Mouse (Mus musculus): ENCODE results near the gene Slc25a36. TPM values are rescaled to one million over a fixed set of nuclear protein-coding genes. Genes with fewer than 3 reads are reported as not detected.

Gene Slc25a36
- 74.8 and 82.6 TPM in 2 replicates for polyA plus RNA-seq (2015; fragmentation: Nextera tagmentation; extraction: Ambion mirVana)

GRCm38 (mm10) chr9:97110571-97111390, at the start of gene Slc25a36:
TSS of gene Slc25a36 (minus strand) at chr9:97111157.
- H3K27ac ChIP-seq (replicated peaks), result peak within 1 kb of the TSS; percentile 89
- no peaks in the 10 kb centered on the region for H3K27me3 ChIP-seq
- peaks cover 19% of the 10 kb centered on the region for H3K4me1 ChIP-seq (replicated peaks)
- H3K4me3 ChIP-seq, result peak within 1 kb of the TSS; percentile 88
- 0 out of 2 replicates have a peak, but pooled peaks cover 3% of the 10 kb centered on the region for H3K36me3 ChIP-seq
- H3K9me3 ChIP-seq, result no peaks in the 10 kb centered on the region
- peak within 1 kb of the TSS; percentile 91 for H3K9ac ChIP-seq
- WGBS, result under 1% methylated on average over 91 of the region's 91 CpGs
- peak within 1 kb of the TSS; percentile 58 for H3K4me2 ChIP-seq
- peak; percentile 99 for ATAC-seq (ENCODE audit: low read depth)

GRCm38 (mm10) chr9:97158412-97158811, 47.5 kb upstream of the Slc25a36 start:
- Histone ChIP-seq H3K27me3 (no peaks in the 10 kb centered on the region), H3K9me3 (no peaks in the 10 kb centered on the region), H3K36me3 (no peaks in the 10 kb centered on the region), H3K4me1 (replicated peaks) (no peaks in the 10 kb centered on the region), H3K9ac (no peak overlapping the region), H3K4me2 (no peak overlapping the region), H3K4me3 (no peak overlapping the region), H3K27ac (replicated peaks) (no peak overlapping the region)
- 78% methylated on average over 3 of the region's 3 CpGs for WGBS
- no peak for ATAC-seq (ENCODE audit: low read depth)

DNA sequence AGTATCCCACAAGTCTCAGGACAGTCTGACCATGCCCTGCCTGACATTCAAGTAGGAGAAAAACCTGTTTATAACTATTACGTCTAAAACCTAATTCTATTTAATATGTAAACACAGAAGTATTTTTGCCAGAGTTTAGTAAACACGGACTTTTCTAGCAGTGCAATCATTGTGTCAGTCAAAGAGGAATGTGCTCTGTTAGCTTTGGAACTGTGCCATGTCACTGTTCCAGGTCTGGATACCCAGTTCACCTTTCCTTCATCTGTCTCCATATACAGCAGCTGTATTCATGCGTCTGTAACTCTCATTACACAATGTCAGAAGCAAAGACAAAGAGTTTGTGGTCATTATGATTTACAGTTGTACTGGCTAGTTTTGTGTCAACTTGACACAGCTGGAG, 45.0 kb upstream of the Slc25a36 start:
- no peak for ATAC-seq (ENCODE audit: low read depth)
- Histone ChIP-seq H3K4me3 (no peak overlapping the region), H3K9me3 (no peaks in the 10 kb centered on the region), H3K27ac (replicated peaks) (no peak overlapping the region), H3K4me1 (replicated peaks) (no peaks in the 10 kb centered on the region), H3K36me3 (no peaks in the 10 kb centered on the region), H3K4me2 (no peak overlapping the region), H3K27me3 (no peaks in the 10 kb centered on the region), H3K9ac (no peak overlapping the region)
- WGBS, result 84% methylated on average over 3 of the region's 3 CpGs

- 94% methylated on average over 4 of the region's 4 CpGs for WGBS
- Histone ChIP-seq H3K4me2 (no peak overlapping the region), H3K9ac (no peak overlapping the region), H3K9me3 (no peaks in the 10 kb centered on the region), H3K36me3 (no peaks in the 10 kb centered on the region), H3K4me1 (replicated peaks) (no peaks in the 10 kb centered on the region), H3K4me3 (no peak overlapping the region), H3K27ac (replicated peaks) (no peak overlapping the region), H3K27me3 (no peaks in the 10 kb centered on the region)
- no peak for ATAC-seq (ENCODE audit: low read depth)
Observed at GRCm38 (mm10) chr9:97154956-97155355, 44.0 kb upstream of the Slc25a36 start.

- WGBS, result 87% methylated on average over 3 of the region's 3 CpGs
- H3K36me3 ChIP-seq, result no peaks in the 10 kb centered on the region
Observed at GRCm38 (mm10) chr9:97153006-97153405, 42.0 kb upstream of the Slc25a36 start.

DNA sequence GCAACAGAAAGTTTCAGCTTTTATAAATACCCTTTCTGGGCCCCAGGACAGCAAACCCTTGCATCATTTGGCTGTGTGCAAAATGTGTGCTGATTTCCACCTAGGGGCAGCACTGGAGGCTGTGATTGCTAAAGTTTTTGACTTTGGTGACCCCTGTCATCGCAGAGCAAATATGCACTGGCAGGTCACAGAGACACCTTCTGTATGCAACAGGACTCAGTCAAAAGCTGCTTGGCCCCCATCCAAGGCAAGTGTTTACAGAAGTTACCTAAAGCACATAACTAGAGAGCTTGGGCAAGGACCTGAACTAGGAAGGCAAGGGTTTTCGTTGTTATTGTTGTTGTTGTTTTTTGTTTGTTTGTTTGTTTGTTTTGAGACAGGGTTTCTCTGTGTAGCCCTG, 36.3 kb upstream of the Slc25a36 start:
- 90% methylated on average over 2 of the region's 2 CpGs for WGBS
- Histone ChIP-seq H3K36me3 (no peaks in the 10 kb centered on the region), H3K27ac (replicated peaks) (no peak overlapping the region), H3K4me1 (replicated peaks) (no peaks in the 10 kb centered on the region), H3K9me3 (no peaks in the 10 kb centered on the region), H3K4me2 (no peak overlapping the region), H3K9ac (no peak overlapping the region), H3K27me3 (no peaks in the 10 kb centered on the region), H3K4me3 (no peak overlapping the region)
- no peak for ATAC-seq (ENCODE audit: low read depth)

More at GRCm38 (mm10) chr9:97153006-97153405, 42.0 kb upstream of the Slc25a36 start:
- ATAC-seq (ENCODE audit: low read depth), result no peak
- Histone ChIP-seq H3K27me3 (no peaks in the 10 kb centered on the region), H3K4me2 (no peak overlapping the region), H3K4me3 (no peak overlapping the region), H3K4me1 (replicated peaks) (no peaks in the 10 kb centered on the region), H3K27ac (replicated peaks) (no peak overlapping the region), H3K9ac (no peak overlapping the region), H3K9me3 (no peaks in the 10 kb centered on the region)

DNA sequence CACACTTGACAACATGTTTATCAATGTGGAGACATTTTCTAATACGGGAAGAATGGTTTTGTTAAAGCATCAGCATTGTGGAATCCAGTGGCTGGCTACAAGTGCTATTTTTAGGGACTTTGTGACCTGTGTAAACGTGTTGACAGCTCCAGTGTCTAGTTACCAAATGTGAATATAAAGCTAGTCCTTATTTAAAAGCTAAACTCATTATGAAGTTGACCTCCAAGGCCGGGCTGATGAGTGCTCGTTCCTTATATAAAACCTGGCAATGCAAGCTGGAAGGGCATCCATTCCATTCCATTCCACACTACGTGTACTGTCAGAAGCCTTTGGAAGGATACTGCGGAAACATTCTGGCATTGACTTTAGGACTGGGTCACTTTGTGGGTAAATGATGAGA, 34.4 kb upstream of the Slc25a36 start:
- Histone ChIP-seq H3K27ac (replicated peaks) (no peak overlapping the region), H3K4me2 (no peak overlapping the region), H3K36me3 (no peaks in the 10 kb centered on the region), H3K4me3 (no peak overlapping the region), H3K9ac (no peak overlapping the region), H3K9me3 (no peaks in the 10 kb centered on the region), H3K4me1 (replicated peaks) (no peaks in the 10 kb centered on the region), H3K27me3 (no peaks in the 10 kb centered on the region)
- 84% methylated on average over 6 of the region's 6 CpGs for WGBS
- no peak for ATAC-seq (ENCODE audit: low read depth)

GRCm38 (mm10) chr9:97143416-97143815, 32.5 kb upstream of the Slc25a36 start:
- Histone ChIP-seq H3K27me3 (no peaks in the 10 kb centered on the region), H3K9me3 (no peaks in the 10 kb centered on the region), H3K4me3 (no peak overlapping the region), H3K4me2 (no peak overlapping the region), H3K4me1 (replicated peaks) (no peaks in the 10 kb centered on the region), H3K9ac (no peak overlapping the region), H3K36me3 (no peaks in the 10 kb centered on the region), H3K27ac (replicated peaks) (no peak overlapping the region)
- WGBS, result 90% methylated on average over 5 of the region's 5 CpGs
- ATAC-seq (ENCODE audit: low read depth), result no peak

DNA sequence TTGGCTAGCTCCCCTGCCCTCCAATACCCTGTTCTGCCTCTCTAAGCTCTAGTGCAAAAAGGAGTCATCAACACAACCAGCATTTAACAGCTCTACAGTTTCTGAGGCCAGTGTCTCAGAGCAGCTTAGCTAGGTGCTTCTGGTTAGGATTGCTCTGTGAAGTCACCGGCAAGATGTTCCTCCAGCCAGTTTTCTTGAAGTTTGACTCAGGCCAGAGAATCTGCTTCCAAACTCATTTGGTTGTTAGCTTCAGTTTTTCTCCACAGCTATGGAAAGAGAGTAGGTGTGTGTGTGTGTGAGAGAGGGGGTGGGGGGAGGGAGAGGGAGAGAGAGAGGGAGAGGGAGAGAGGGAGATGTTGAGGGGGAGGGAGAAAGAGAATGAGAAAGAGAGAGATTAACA, 31.6 kb upstream of the Slc25a36 start:
- no peak overlapping the region for H3K4me3 ChIP-seq
- no peak overlapping the region for H3K9ac ChIP-seq
- H3K4me1 ChIP-seq (replicated peaks), result no peaks in the 10 kb centered on the region
- no peaks in the 10 kb centered on the region for H3K36me3 ChIP-seq
- ATAC-seq (ENCODE audit: low read depth), result no peak
- H3K9me3 ChIP-seq, result no peaks in the 10 kb centered on the region
- H3K4me2 ChIP-seq, result no peak overlapping the region
- 92% methylated on average over 1 of the region's 1 CpGs for WGBS
- H3K27me3 ChIP-seq, result no peaks in the 10 kb centered on the region
- H3K27ac ChIP-seq (replicated peaks), result no peak overlapping the region

GRCm38 (mm10) chr9:97141723-97142122, 30.8 kb upstream of the Slc25a36 start:
- Histone ChIP-seq H3K4me1 (replicated peaks) (no peaks in the 10 kb centered on the region), H3K4me2 (no peak overlapping the region), H3K27ac (replicated peaks) (no peak overlapping the region), H3K4me3 (no peak overlapping the region), H3K9ac (no peak overlapping the region), H3K36me3 (no peaks in the 10 kb centered on the region), H3K9me3 (no peaks in the 10 kb centered on the region), H3K27me3 (no peaks in the 10 kb centered on the region)
- ATAC-seq (ENCODE audit: low read depth), result no peak
- WGBS, result 61% methylated on average over 2 of the region's 2 CpGs

DNA sequence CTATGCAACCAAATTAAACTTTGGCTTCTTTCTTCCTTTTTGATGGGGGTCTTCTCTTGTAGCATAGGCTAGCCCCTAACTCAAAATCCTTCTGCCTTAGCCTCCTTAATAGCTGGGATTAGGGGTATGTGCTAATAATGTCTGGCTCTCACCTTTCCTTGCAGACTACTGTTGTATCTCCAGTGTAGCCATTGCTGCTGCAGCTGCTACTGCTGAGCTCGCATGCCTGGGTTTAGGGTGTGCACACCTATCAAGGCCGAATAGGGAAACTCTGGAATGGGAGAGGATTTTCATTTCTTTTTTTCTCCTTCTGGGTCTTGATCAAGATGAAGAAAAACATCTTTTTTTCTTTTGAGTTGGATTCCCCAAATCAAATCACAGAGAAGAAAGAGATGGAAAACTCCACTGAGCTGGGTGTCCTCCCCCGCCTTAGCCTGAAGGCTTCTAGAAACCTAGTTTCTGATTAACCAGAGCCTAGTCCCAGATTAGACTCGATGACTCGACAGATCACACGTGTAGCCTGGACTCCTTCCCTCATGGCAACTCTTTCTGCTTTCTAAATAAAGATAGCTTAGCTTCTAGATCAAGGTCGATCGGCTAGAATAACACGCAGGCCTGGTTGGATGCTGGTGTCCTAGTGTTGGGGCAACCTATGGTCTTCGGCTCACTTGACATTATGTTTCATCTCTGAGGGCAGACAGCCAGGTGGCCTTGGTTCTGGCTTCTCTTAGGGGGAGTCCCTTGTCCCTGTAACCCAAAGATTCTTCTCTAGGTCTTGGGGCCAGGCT, 29.4 kb upstream of the Slc25a36 start:
- no peak overlapping the region for H3K4me2 ChIP-seq
- no peaks in the 10 kb centered on the region for H3K4me1 ChIP-seq (replicated peaks)
- H3K9me3 ChIP-seq, result no peaks in the 10 kb centered on the region
- ATAC-seq (ENCODE audit: low read depth), result no peak
- H3K36me3 ChIP-seq, result no peaks in the 10 kb centered on the region
- H3K9ac ChIP-seq, result no peak overlapping the region
- H3K27me3 ChIP-seq, result no peaks in the 10 kb centered on the region
- 90% methylated on average over 10 of the region's 10 CpGs for WGBS
- no peak overlapping the region for H3K27ac ChIP-seq (replicated peaks)
- H3K4me3 ChIP-seq, result no peak overlapping the region

DNA sequence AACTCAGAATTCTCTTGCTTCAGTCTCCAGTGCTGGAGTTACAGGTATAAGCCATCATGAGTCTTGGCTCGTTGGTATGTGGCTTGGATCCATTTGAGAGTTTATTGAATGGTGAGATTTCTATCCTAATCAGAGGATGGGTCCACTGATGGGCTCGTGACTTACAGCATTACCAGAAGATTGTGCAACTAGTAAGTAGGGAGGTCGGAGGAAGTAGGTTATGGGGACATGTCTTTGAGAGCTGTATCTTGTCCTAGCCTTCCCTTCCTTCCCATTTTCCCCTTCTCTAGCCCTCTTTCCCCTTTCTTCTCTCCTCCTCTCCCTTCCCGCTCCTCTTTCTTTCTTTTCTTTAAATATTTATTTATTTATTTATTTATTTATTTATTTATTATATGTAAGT, 26.7 kb upstream of the Slc25a36 start:
- Histone ChIP-seq H3K9ac (no peak overlapping the region), H3K36me3 (no peaks in the 10 kb centered on the region), H3K27ac (replicated peaks) (no peak overlapping the region), H3K27me3 (no peaks in the 10 kb centered on the region), H3K4me3 (no peak overlapping the region), H3K4me2 (no peak overlapping the region), H3K4me1 (replicated peaks) (no peaks in the 10 kb centered on the region), H3K9me3 (no peaks in the 10 kb centered on the region)
- ATAC-seq (ENCODE audit: low read depth), result no peak
- WGBS, result 94% methylated on average over 4 of the region's 4 CpGs
